Comparison of ENCODE assay signal across 8 mouse cellular contexts in genomic region chr8:3392771-3393710, GRCm38 (mm10). TPM values are rescaled to one million over a fixed set of nuclear protein-coding genes. Genes with fewer than 3 reads are reported as not detected.
DNase-seq lines count a peak whose midpoint lies in the region; TF ChIP-seq lines count a peak whose summit lies in the region.

Gene Arhgef18, plus strand, starts transcription at chr8:3393006.

- intact Hi-C loops in left cerebral cortex, adult 2 months (cut with DNase I) = no loop called here

- peak; percentile 86 for DNase-seq in adrenal gland, adult 8-10 months
- DNase-seq in embryo, embryonic 11.5 days (ENCODE audit: low read depth, low spot score) = peak; percentile 78
- peak; percentile 89 for DNase-seq in gastrocnemius, postnatal 25 days
- peak; percentile 14 for DNase-seq in induced T-regulatory cell, adult 2 months (ENCODE audit: low read depth)
- peak; percentile 86 to 88 for DNase-seq in left cerebral cortex, adult 2 months (ENCODE audit: extremely low spot score in 1 of 2, low spot score in 2 of 2)
- DNase-seq in lung, postnatal 4 days = peak; percentile 91 to 93
- peak; percentile 67 for DNase-seq in retina, postnatal 7 days (ENCODE audit: low read depth, low spot score)
- DNase-seq in urinary bladder, adult 2 months (ENCODE audit: low spot score) = peak; percentile 75

- no peak; the same call in 1 of the 2 replicates for TF ChIP-seq CTCF in left cerebral cortex, adult 2 months (IDR thresholded peaks at IDR 0.05)

- peak within 1 kb of the TSS; percentile 82 for H3K4me3 ChIP-seq in left cerebral cortex, adult 2 months

- peak within 1 kb of the TSS; percentile 79 for H3K27ac ChIP-seq in left cerebral cortex, adult 2 months

RNA-seq across cellular contexts. Expression of gene Arhgef18, which starts in this region (rescaled TPM):
- total RNA-seq in adrenal gland, adult 8-10 months (2022) = 10 to 100 TPM; 44.6 to 48.1 (median 47.0) TPM
- total RNA-seq in gastrocnemius, postnatal 25 days (2021) = 10 to 100 TPM in 1 of 2 experiments, 1 to 10 TPM in 1; 10.0 to 10.5 TPM
- total RNA-seq in left cerebral cortex, adult 2 months (2021) = 10 to 100 TPM; 47.8 to 49.3 TPM
- polyA plus RNA-seq in urinary bladder, adult 2 months (2012; rRNA removed) = 34.0 and 36.5 TPM in 2 replicates

Comparison
In these comparisons a context has a peak if more than half of its experiments do, and no peak if none do; other contexts are left out.
1. Peak in every context shown above with its lines: DNase-seq, H3K4me3 ChIP-seq and H3K27ac ChIP-seq.
2. DNase-seq: peak in every context shown above with its lines; median percentile 92 in lung, postnatal 4 days; 89 in gastrocnemius, postnatal 25 days; 87 in left cerebral cortex, adult 2 months; 86 in adrenal gland, adult 8-10 months; 78 in embryo, embryonic 11.5 days; 75 in urinary bladder, adult 2 months; 67 in retina, postnatal 7 days; 14 in induced T-regulatory cell, adult 2 months.